Mouse (Mus musculus): ENCODE data around the gene Jag1.

DNA sequence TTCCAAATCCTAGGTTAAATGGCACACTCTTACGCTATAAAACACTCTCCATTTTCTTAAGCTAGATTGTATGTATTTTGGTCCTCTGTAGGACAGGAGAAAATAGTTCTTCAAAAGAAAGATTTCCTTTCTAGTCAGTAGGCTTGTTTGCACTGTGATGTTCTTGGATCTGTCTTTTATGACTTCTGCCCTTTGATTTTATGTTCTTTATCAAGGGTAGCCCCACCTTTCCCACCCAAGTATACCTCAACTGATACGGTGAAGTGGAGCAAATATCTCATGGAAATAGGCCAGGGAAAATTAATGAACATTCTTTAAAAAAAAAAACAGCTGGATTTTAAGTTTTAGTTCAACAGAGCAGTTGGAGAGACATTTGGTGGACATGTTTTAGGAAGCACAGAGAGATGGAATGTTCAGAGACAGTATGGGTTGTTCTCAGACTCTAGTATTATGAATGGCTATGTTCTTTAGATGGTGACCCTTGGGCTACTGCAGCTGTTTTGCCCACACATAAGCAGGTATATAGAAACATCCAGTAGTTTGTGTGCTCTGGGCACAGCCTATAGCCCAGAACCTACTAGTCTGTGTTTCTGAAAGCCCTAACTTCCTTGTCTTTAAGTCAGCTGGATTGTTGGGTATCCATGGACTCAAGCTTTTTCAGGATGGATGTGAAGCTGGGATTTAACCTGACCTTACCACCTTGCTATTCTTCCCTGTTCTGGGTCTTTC, 30.7 kb upstream of the Jag1 start:
- TF ChIP-seq CTCF (IDR thresholded peaks at IDR 0.05; ENCODE audit: low read depth): no peak
- no peak for TF ChIP-seq EP300 (IDR thresholded peaks at IDR 0.05; ENCODE audit: low read depth)

Data from heart, postnatal 0 days (tissue).